Mouse (Mus musculus) forebrain, embryonic 15.5 days (tissue): ENCODE measurements at regions not wholly inside any gene's neighbourhood (a gene's known extent, or its start where the extent isn't known, plus 50 kb on each side); places are given as distances from the start of the nearest gene placed in this dataset.

ENCODE experiments used
- ATAC-seq: fragments of 200-750 bp; cut with Nextera tagmentation; replicated peaks from 2 replicates; pipeline ENCODE4 v1.8.0; 2017; ENCODE audit warnings: mild to moderate bottlenecking, moderate TSS enrichment, moderate library complexity
- H3K27ac ChIP-seq: fragments of 300-500 bp; sonication (generic); replicated peaks from 2 replicates; pipeline ENCODE4 v1.5.1; 2015; ENCODE audit warnings: mild to moderate bottlenecking, inconsistent platforms
- H3K27me3 ChIP-seq: fragments of 300-500 bp; sonication (generic); 2 replicates; pipeline ENCODE4 v1.6.1; 2015; ENCODE audit warnings: inconsistent platforms
- H3K36me3 ChIP-seq: fragments of 300-500 bp; sonication (generic); 2 replicates; pipeline ENCODE4 v1.6.1; 2015; ENCODE audit warnings: mild to moderate bottlenecking, inconsistent platforms
- H3K4me1 ChIP-seq: fragments of 300-500 bp; sonication (generic); 2 replicates; pipeline ENCODE4 v1.6.1; 2015; ENCODE audit warnings: inconsistent platforms
- H3K4me2 ChIP-seq: fragments of 300-500 bp; sonication (generic); replicated peaks from 2 replicates; pipeline ENCODE4 v1.6.1; 2015; ENCODE audit warnings: mild to moderate bottlenecking, inconsistent platforms
- H3K4me3 ChIP-seq: fragments of 300-500 bp; sonication (generic); 2 replicates; pipeline ENCODE4 v1.5.1; 2015; ENCODE audit warnings: mild to moderate bottlenecking, inconsistent platforms
- H3K9ac ChIP-seq: fragments of 300-500 bp; sonication (generic); replicated peaks from 2 replicates; pipeline ENCODE4 v1.6.1; 2015; ENCODE audit warnings: mild to moderate bottlenecking, inconsistent platforms
- H3K9me3 ChIP-seq: fragments of 300-500 bp; sonication (generic); 2 replicates; pipeline ENCODE4 v1.6.1; 2016; ENCODE audit warnings: inconsistent platforms
- WGBS: fragments of 180-500 bp; shearing (Covaris S2); methylation state at CpG from one replicate; pipeline ENCODE4 v1.1.7; 2015; ENCODE audit warnings: mixed read lengths; 5-methylcytosine and 5-hydroxymethylcytosine counted together

GRCm38 (mm10) chr16:92979620-92980330 lies 153.8 kb upstream of the Runx1 start:
- no peak for ATAC-seq
- no peak overlapping the region for H3K4me2 ChIP-seq
- no peak overlapping the region for H3K27ac ChIP-seq
- H3K27me3 ChIP-seq, result no peaks in the 10 kb centered on the region
- H3K9ac ChIP-seq, result no peak overlapping the region
- no peaks in the 10 kb centered on the region for H3K36me3 ChIP-seq
- no peaks in the 10 kb centered on the region for H3K9me3 ChIP-seq
- 75% methylated on average over 11 of the region's 11 CpGs for WGBS
- H3K4me1 ChIP-seq, result peaks cover 4% of the 10 kb centered on the region; the same call in 1 of the 2 replicates
- no peak overlapping the region for H3K4me3 ChIP-seq

DNA sequence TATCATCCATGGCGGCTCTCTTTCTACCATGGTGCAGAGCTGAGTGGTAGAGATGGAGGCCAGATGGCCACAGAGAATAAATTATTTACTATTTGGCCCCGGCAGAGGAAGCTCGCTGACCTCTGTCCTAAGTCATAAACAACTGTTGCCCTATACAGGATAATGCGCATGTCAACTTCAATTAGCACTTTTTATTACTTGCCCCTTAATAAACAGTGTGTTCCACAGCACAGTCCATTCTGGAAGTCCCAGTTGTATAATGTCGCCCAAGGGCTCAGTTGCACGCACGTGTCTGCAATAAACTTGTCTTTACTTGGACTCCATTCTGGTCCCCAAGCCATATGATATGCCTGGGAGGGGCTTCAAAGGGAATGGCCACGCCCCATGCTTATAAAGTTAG lies 150.1 kb upstream of the Runx1 start:
- Histone ChIP-seq H3K9ac (no peak overlapping the region), H3K27ac (no peak overlapping the region), H3K27me3 (no peaks in the 10 kb centered on the region), H3K36me3 (no peaks in the 10 kb centered on the region), H3K4me1 (no peaks in the 10 kb centered on the region), H3K4me2 (no peak overlapping the region), H3K9me3 (no peaks in the 10 kb centered on the region), H3K4me3 (no peak overlapping the region)
- no peak for ATAC-seq
- 94% methylated on average over 8 of the region's 8 CpGs for WGBS

- Histone ChIP-seq H3K9ac (no peak overlapping the region), H3K36me3 (no peaks in the 10 kb centered on the region), H3K9me3 (no peaks in the 10 kb centered on the region), H3K27me3 (no peaks in the 10 kb centered on the region), H3K4me1 (no peaks in the 10 kb centered on the region), H3K4me3 (no peak overlapping the region), H3K27ac (no peak overlapping the region), H3K4me2 (no peak overlapping the region)
- ATAC-seq, result no peak
- 89% methylated on average over 8 of the region's 8 CpGs for WGBS
Observed at GRCm38 (mm10) chr16:92975090-92975489, 149.1 kb upstream of the Runx1 start.

DNA sequence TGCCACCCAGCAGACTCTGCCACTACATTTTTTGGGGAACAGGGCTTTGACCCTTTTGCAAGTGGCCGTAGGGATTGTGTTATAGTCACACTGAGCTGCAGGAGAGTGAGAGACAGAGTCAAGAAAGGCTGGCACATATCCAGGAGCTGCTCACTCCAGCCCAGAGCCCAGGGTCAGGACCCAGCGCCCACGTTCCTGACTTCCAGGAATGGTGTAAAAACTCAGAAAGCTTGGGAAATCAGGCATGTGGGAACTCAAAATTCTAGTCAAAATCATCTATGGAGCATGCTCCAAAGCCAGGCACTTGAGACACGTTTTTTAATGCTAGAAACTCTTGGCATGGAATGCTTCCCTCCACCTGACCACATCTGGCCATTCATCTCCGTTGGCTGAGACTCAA lies 146.7 kb upstream of the Runx1 start:
- Histone ChIP-seq H3K27me3 (no peaks in the 10 kb centered on the region), H3K36me3 (no peaks in the 10 kb centered on the region), H3K4me3 (no peak overlapping the region), H3K27ac (no peak overlapping the region), H3K9me3 (no peaks in the 10 kb centered on the region), H3K9ac (no peak overlapping the region), H3K4me2 (no peak overlapping the region), H3K4me1 (no peaks in the 10 kb centered on the region)
- no peak for ATAC-seq
- WGBS, result 77% methylated on average over 5 of the region's 5 CpGs

- H3K9me3 ChIP-seq, result no peaks in the 10 kb centered on the region
- H3K27ac ChIP-seq, result no peak overlapping the region
- no peaks in the 10 kb centered on the region for H3K36me3 ChIP-seq
- no peak overlapping the region for H3K4me2 ChIP-seq
- no peak for ATAC-seq
- no peak overlapping the region for H3K9ac ChIP-seq
- WGBS, result 93% methylated on average over 3 of the region's 3 CpGs
- H3K27me3 ChIP-seq, result no peaks in the 10 kb centered on the region
- no peaks in the 10 kb centered on the region for H3K4me1 ChIP-seq
- H3K4me3 ChIP-seq, result no peak overlapping the region
Observed at GRCm38 (mm10) chr16:92971956-92972355, 146.0 kb upstream of the Runx1 start.

DNA sequence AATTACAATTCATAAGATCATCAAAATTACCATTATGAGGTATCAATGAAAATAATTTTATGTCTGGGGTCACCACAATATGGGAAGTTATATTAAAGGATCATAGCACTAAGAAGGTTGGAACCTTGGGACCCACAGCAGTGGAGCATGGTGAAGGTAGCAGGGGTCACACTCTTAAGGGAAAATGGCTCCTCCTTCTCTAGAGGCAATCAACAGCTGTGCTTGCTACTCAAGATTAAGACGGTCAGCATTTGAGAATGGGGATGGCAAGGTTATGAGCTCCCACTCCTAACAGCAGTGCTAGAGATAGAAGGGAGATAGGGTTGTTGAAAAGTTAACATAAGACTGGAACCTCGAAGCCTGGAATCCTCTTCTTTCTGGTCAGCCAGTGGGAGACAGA lies 144.6 kb upstream of the Runx1 start:
- no peak for ATAC-seq

DNA sequence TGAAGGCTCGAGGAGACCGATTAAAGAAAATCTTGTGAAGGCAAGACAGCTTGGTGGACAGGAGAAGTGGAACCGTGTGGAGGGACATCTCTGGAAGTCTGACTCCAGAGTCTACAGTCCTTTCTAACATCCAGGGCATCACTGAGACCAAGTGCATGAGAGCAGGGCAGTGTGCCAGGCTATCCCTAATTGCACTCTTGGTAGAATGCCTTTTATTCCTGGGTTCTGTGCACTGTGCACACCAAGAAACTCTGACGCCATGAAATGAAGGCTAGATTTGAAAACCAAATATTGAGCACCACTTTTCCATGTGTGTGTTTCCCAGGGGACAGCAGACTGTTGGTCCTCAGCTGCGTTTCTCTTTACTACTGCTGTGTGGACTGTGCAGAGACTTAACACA lies 143.1 kb upstream of the Runx1 start:
- Histone ChIP-seq H3K4me1 (no peaks in the 10 kb centered on the region), H3K36me3 (no peaks in the 10 kb centered on the region), H3K27ac (no peak overlapping the region), H3K27me3 (no peaks in the 10 kb centered on the region), H3K4me3 (no peak overlapping the region), H3K9me3 (no peaks in the 10 kb centered on the region), H3K9ac (no peak overlapping the region), H3K4me2 (no peak overlapping the region)
- no peak for ATAC-seq
- WGBS, result 89% methylated on average over 5 of the region's 5 CpGs

More for the DNA sequence above, 144.6 kb upstream of the Runx1 start:
- no peak overlapping the region for H3K4me3 ChIP-seq
- H3K4me1 ChIP-seq, result no peaks in the 10 kb centered on the region
- H3K27ac ChIP-seq, result no peak overlapping the region
- H3K9ac ChIP-seq, result no peak overlapping the region
- no peaks in the 10 kb centered on the region for H3K36me3 ChIP-seq
- H3K27me3 ChIP-seq, result no peaks in the 10 kb centered on the region
- H3K4me2 ChIP-seq, result no peak overlapping the region
- WGBS, result 92% methylated on average over 2 of the region's 2 CpGs
- no peaks in the 10 kb centered on the region for H3K9me3 ChIP-seq

GRCm38 (mm10) chr16:92966069-92966866 lies 140.3 kb upstream of the Runx1 start:
- Histone ChIP-seq H3K4me3 (no peak overlapping the region), H3K36me3 (no peaks in the 10 kb centered on the region), H3K27ac (no peak overlapping the region), H3K4me1 (no peaks in the 10 kb centered on the region), H3K4me2 (no peak overlapping the region), H3K27me3 (no peaks in the 10 kb centered on the region), H3K9ac (no peak overlapping the region), H3K9me3 (no peaks in the 10 kb centered on the region)
- ATAC-seq, result no peak
- WGBS, result 89% methylated on average over 10 of the region's 10 CpGs

DNA sequence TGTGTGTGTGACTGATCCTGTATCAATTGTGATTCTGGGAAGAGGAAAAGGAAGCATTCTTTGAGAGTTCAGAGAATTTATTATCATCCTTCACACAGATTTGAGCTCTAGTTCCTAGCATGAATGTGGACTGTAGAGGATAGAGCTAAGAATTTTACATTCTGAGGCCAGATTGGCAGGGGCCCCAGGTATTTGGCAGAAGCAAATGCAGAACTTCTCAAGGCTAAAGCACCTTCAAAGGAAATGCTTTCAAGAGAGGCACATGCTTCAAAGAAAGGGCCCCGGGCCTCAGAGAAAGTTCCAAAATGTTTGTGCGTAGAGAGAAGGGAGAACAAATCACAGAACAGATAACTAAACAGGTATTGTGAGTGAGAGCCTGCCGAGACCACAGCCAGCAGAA lies 139.7 kb upstream of the Runx1 start:
- Histone ChIP-seq H3K27ac (no peak overlapping the region), H3K4me2 (no peak overlapping the region), H3K4me1 (no peaks in the 10 kb centered on the region), H3K9ac (no peak overlapping the region), H3K36me3 (no peaks in the 10 kb centered on the region), H3K27me3 (no peaks in the 10 kb centered on the region), H3K9me3 (no peaks in the 10 kb centered on the region), H3K4me3 (no peak overlapping the region)
- 71% methylated on average over 3 of the region's 3 CpGs for WGBS
- no peak for ATAC-seq

GRCm38 (mm10) chr16:92963582-92963981 lies 137.6 kb upstream of the Runx1 start:
- H3K9ac ChIP-seq, result no peak overlapping the region
- H3K4me2 ChIP-seq, result no peak overlapping the region
- no peak for ATAC-seq
- WGBS, result 84% methylated on average over 4 of the region's 4 CpGs
- H3K27me3 ChIP-seq, result no peaks in the 10 kb centered on the region
- H3K4me1 ChIP-seq, result no peaks in the 10 kb centered on the region
- no peaks in the 10 kb centered on the region for H3K36me3 ChIP-seq
- no peaks in the 10 kb centered on the region for H3K9me3 ChIP-seq
- no peak overlapping the region for H3K4me3 ChIP-seq
- no peak overlapping the region for H3K27ac ChIP-seq

- no peaks in the 10 kb centered on the region for H3K36me3 ChIP-seq
Observed at GRCm38 (mm10) chr16:92961361-92961760, 135.4 kb upstream of the Runx1 start.

DNA sequence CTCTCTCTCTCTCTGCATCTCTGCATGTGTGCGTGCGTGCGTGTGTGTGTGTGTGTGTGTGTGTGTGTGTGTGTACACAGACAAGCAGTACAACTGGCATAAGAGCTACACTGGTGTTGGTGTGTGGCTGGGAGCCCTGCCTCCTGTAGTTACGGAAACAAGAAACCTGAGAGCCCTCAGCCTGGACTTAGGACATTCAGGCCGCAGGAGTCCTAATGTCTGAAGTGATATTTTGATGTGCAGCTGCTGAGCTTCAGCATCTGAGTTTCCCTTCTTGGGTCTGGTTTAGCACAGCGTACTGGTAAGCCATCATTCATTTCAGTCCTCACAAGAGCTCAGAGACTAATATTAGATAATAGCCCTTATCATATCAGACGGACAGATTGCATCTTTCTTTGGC lies 134.8 kb upstream of the Runx1 start:
- Histone ChIP-seq H3K36me3 (no peaks in the 10 kb centered on the region), H3K27me3 (no peaks in the 10 kb centered on the region), H3K4me1 (no peaks in the 10 kb centered on the region), H3K9ac (no peak overlapping the region), H3K4me2 (no peak overlapping the region), H3K27ac (no peak overlapping the region), H3K4me3 (no peak overlapping the region), H3K9me3 (no peaks in the 10 kb centered on the region)
- 87% methylated on average over 7 of the region's 7 CpGs for WGBS
- ATAC-seq, result no peak

More at GRCm38 (mm10) chr16:92961361-92961760, 135.4 kb upstream of the Runx1 start:
- Histone ChIP-seq H3K4me3 (no peak overlapping the region), H3K4me1 (no peaks in the 10 kb centered on the region), H3K4me2 (no peak overlapping the region), H3K9me3 (no peaks in the 10 kb centered on the region), H3K27ac (no peak overlapping the region), H3K27me3 (no peaks in the 10 kb centered on the region), H3K9ac (no peak overlapping the region)
- WGBS, result 79% methylated on average over 3 of the region's 3 CpGs
- no peak for ATAC-seq
